In the genomic region with DNA sequence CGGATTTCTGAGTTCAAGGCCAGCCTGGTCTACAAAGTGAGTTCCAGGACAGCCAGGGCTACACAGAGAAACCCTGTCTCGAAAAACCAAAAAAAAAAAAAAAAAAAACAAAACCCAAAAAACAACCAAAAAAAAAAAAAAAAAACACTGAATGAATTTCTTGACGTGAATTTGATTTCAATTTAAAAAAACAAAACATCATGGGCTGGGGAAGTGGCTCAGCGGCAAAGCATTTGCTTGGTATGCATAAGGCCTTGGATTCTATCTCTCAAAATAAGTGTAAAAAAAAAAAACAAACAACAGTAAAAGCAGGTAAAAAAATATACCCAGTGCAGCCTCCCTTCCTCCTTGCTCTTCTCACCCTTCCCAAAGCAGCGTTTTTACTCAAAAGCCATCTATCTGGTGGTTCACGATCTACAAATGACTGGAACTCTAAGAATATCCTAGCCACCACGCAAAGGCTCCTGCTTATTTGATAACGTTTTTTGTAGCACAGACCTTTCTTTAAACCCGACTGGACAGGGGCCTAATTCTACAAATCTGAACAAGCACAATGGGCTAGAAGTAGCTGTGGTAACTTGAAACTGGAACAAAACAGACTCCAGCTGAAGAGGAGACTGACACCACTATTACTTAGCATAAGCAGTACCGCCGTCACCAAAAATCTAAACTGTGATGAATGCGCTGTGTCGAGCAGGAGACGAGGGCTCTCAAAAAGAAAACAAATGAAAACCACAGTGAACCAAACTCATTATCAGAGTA, we compare ENCODE assay signal across 13 mouse cellular contexts. TPM values are rescaled to one million over a fixed set of nuclear protein-coding genes. Genes with fewer than 3 reads are reported as not detected.
DNase-seq lines count a peak whose midpoint lies in the region; ATAC-seq and TF ChIP-seq lines count a peak whose summit lies in the region.
"Had no signal": no experiment of that assay in that cellular context is flagged by ENCODE, and none has a peak within 500 bp of the region (broad histone marks: within the 10 kb centered on the region; RNA-seq: fewer than 3 reads in every experiment).

No protein-coding gene starts in this region.

- H3K4me1 ChIP-seq in heart, embryonic 11.5 days (ENCODE audit: control insufficient read depth, insufficient read depth, low read length), result peaks cover 7% of the 10 kb centered on the region; the same call in 1 of the 2 replicates
- H3K4me1 ChIP-seq in heart, adult 2 months (ENCODE audit: control insufficient read depth, insufficient read depth, low read length), result peaks cover 6% of the 10 kb centered on the region
- H3K4me1 ChIP-seq in liver, embryonic 14.5 days (replicated peaks; ENCODE audit: control insufficient read depth in 2 of 2, insufficient read depth in 2 of 2, low read length in 1 of 2), result peaks cover 26 to 28% of the 10 kb centered on the region in 2 experiments

- TF ChIP-seq CTCF in heart, adult 2 months (IDR thresholded peaks at IDR 0.05), result no peak
- TF ChIP-seq CTCF in liver, embryonic 14.5 days (IDR thresholded peaks at IDR 0.05; ENCODE audit: low read depth), result no peak

- no peak for TF ChIP-seq POLR2A in heart, adult 2 months (IDR thresholded peaks at IDR 0.05; ENCODE audit: insufficient read depth, low read depth, low read length)

- TF ChIP-seq EP300 in heart, adult 2 months (IDR thresholded peaks at IDR 0.05; ENCODE audit: insufficient read depth, low read depth, low read length), result no peak
- no peak for TF ChIP-seq EP300 in liver, embryonic 14.5 days (IDR thresholded peaks at IDR 0.05; ENCODE audit: low read depth)

- H3K4me2 ChIP-seq in heart, embryonic 11.5 days, result 0 out of 2 replicates have a peak overlapping the region, but pooled peaks have one; percentile 3
- H3K4me2 ChIP-seq in liver, embryonic 14.5 days (ENCODE audit: low read depth), result peak overlapping the region; percentile 86
- H3K4me2 ChIP-seq: midbrain, embryonic 13.5 days had no signal

- no peaks in the 10 kb centered on the region for H3K27me3 ChIP-seq in heart, embryonic 11.5 days (ENCODE audit: control insufficient read depth, insufficient read depth, low read length)
- H3K27me3 ChIP-seq in heart, adult 2 months (ENCODE audit: control insufficient read depth, insufficient read depth, low read length), result no peaks in the 10 kb centered on the region
- no peaks in the 10 kb centered on the region for H3K27me3 ChIP-seq in liver, embryonic 14.5 days (ENCODE audit: control insufficient read depth, insufficient read depth, low read length)
- H3K27me3 ChIP-seq: midbrain, embryonic 13.5 days had no signal

- H3K36me3 ChIP-seq in heart, embryonic 11.5 days (ENCODE audit: control insufficient read depth, insufficient read depth, low read length), result peaks cover 3% of the 10 kb centered on the region
- peaks cover 7% of the 10 kb centered on the region for H3K36me3 ChIP-seq in heart, adult 2 months (ENCODE audit: control insufficient read depth, insufficient read depth, low read length)
- H3K36me3 ChIP-seq in liver, embryonic 14.5 days (replicated peaks; ENCODE audit: control insufficient read depth, insufficient read depth, low read depth), result peaks cover 31% of the 10 kb centered on the region
- H3K36me3 ChIP-seq: midbrain, embryonic 13.5 days had no signal

- H3K9me3 ChIP-seq in heart, embryonic 11.5 days (replicated peaks; ENCODE audit: control insufficient read depth, low read length), result no peaks in the 10 kb centered on the region
- H3K9me3 ChIP-seq in liver, embryonic 14.5 days (ENCODE audit: control insufficient read depth, low read length), result no peaks in the 10 kb centered on the region
- H3K9me3 ChIP-seq: midbrain, embryonic 13.5 days had no signal

- peaks cover 6% of the 10 kb centered on the region; the same call in 1 of the 2 replicates for H3K79me2 ChIP-seq in heart, adult 2 months (replicated peaks; ENCODE audit: control insufficient read depth, insufficient read depth, low read length)

- DNase-seq in heart, adult 2 months, result no peak
- DNase-seq in A20 (ENCODE audit: low read depth, low spot score), result peak; percentile 62
- DNase-seq in Muller cell, postnatal 12 days (ENCODE audit: inconsistent ontology term), result peak; percentile 61
- DNase-seq in liver, embryonic 14.5 days (ENCODE audit: low read depth in 3 of 3, low spot score in 3 of 3), result no peak
- DNase-seq in spleen, adult 12 weeks (ENCODE audit: low spot score), result no peak
- no peak for DNase-seq in left cerebral cortex, adult 8-10 months (ENCODE audit: low spot score in 2 of 2)
- DNase-seq: adrenal gland, postnatal 14 days; heart, postnatal 14 days; spleen, adult 18-20 months had no signal

- H3K4me3 ChIP-seq in heart, embryonic 11.5 days (ENCODE audit: low read depth, low read length), result no peak overlapping the region
- no peak overlapping the region for H3K4me3 ChIP-seq in heart, adult 2 months
- H3K4me3 ChIP-seq in liver, embryonic 14.5 days (ENCODE audit: insufficient read depth in 1 of 2, low read depth in 2 of 2, low read length in 2 of 2), result peak overlapping the region; percentile 40 to 89
- H3K4me3 ChIP-seq: midbrain, embryonic 13.5 days had no signal

- WGBS in heart, embryonic 11.5 days (ENCODE audit: insufficient replicate concordance), result 64% methylated on average over 13 of the region's 14 CpGs
- WGBS in heart, adult 2 months, result 73% methylated on average over 14 of the region's 14 CpGs
- WGBS in liver, embryonic 14.5 days (ENCODE audit: insufficient replicate concordance), result 47% methylated on average over 13 of the region's 14 CpGs

- no peak for ATAC-seq in heart, embryonic 11.5 days (replicated peaks; ENCODE audit: insufficient number of reproducible peaks, low FRiP score, low TSS enrichment)
- no peak for ATAC-seq in liver, embryonic 14.5 days (ENCODE audit: insufficient read depth)
- no peak for ATAC-seq in megakaryocyte progenitor cell, adult 5-6 weeks (replicated peaks; ENCODE audit: poor library complexity)
- ATAC-seq: hindbrain, postnatal 0 days; midbrain, embryonic 13.5 days had no signal

- intact Hi-C loops in heart, adult 2 months (cut with DNase I), result no loop called here

- H3K9ac ChIP-seq in heart, embryonic 11.5 days (ENCODE audit: low read depth, low read length), result no peak overlapping the region
- H3K9ac ChIP-seq in heart, adult 2 months (ENCODE audit: low read depth, low read length), result no peak overlapping the region
- peak overlapping the region; percentile 40; the same call in 1 of the 2 replicates for H3K9ac ChIP-seq in liver, embryonic 14.5 days (replicated peaks)
- H3K9ac ChIP-seq: midbrain, embryonic 13.5 days had no signal

- no peak overlapping the region for H3K27ac ChIP-seq in heart, embryonic 11.5 days (ENCODE audit: low read depth, low read length)
- H3K27ac ChIP-seq in heart, adult 2 months, result no peak overlapping the region
- peak overlapping the region; percentile 44 for H3K27ac ChIP-seq in liver, embryonic 14.5 days
- H3K27ac ChIP-seq: hindbrain, postnatal 0 days; midbrain, embryonic 13.5 days had no signal

RNA-seq across cellular contexts. Expression of a gene that starts 2.8 kb away (rescaled TPM):
- polyA plus RNA-seq in heart, embryonic 11.5 days (2014; fragmentation: Nextera tagmentation; extraction: Ambion mirVana), result 41.3 and 45.1 TPM in 2 replicates
- 10 to 100 TPM; 10.8 to 10.9 TPM for total RNA-seq in heart, adult 2 months (2021)
- polyA plus RNA-seq in heart, adult 2 months (2012; rRNA removed), result 8.0 and 11.7 TPM in 2 replicates
- 32.4 and 49.4 TPM in 2 replicates for polyA plus RNA-seq in liver, embryonic 14.5 days (2012; rRNA removed)
- 81.1 and 84.2 TPM in 2 replicates for polyA plus RNA-seq in liver, embryonic 14.5 days (2014; fragmentation: Nextera tagmentation; extraction: Ambion mirVana)
- total RNA-seq in left cerebral cortex, adult 8-10 months (2022), result 10 to 100 TPM; 16.1 to 23.6 (median 21.1) TPM
- 65.2 and 69.4 TPM in 2 replicates for total RNA-seq in megakaryocyte progenitor cell, adult 5-6 weeks (2015)
- 87.4 and 95.7 TPM in 2 replicates for total RNA-seq in megakaryocyte progenitor cell, adult 5-6 weeks (2017)

RNA-seq across cellular contexts. Expression of a gene that starts 11.2 kb away (rescaled TPM):
- 8.1 and 8.9 TPM in 2 replicates for polyA plus RNA-seq in heart, embryonic 11.5 days (2014; fragmentation: Nextera tagmentation; extraction: Ambion mirVana)
- under 1 TPM; 0.70 to 0.84 TPM for total RNA-seq in heart, adult 2 months (2021)
- polyA plus RNA-seq in heart, adult 2 months (2012; rRNA removed), result 0.27 and 0.44 TPM in 2 replicates
- polyA plus RNA-seq in liver, embryonic 14.5 days (2012; rRNA removed), result 7.1 and 10.9 TPM in 2 replicates
- polyA plus RNA-seq in liver, embryonic 14.5 days (2014; fragmentation: Nextera tagmentation; extraction: Ambion mirVana), result 11.6 and 11.8 TPM in 2 replicates
- total RNA-seq in left cerebral cortex, adult 8-10 months (2022), result 1 to 10 TPM; 3.4 to 4.9 (median 3.6) TPM
- total RNA-seq in megakaryocyte progenitor cell, adult 5-6 weeks (2015), result 37.0 and 42.8 TPM in 2 replicates
- total RNA-seq in megakaryocyte progenitor cell, adult 5-6 weeks (2017), result 28.2 and 42.1 TPM in 2 replicates

Comparison
In these comparisons a context has a peak if more than half of its experiments do, and no peak if none do; other contexts are left out.
1. H3K4me3 ChIP-seq: peak in liver, embryonic 14.5 days (2 of 2); none in heart, embryonic 11.5 days (single experiment) and heart, adult 2 months (single experiment).
2. DNase-seq: peak in A20 (single experiment) and Muller cell, postnatal 12 days (single experiment); none in heart, adult 2 months (0 of 2), liver, embryonic 14.5 days (0 of 3), spleen, adult 12 weeks (single experiment) and left cerebral cortex, adult 8-10 months (0 of 2).
3. RNA of a gene that starts 11.2 kb away (total RNA-seq): 28.2 to 42.8 TPM in megakaryocyte progenitor cell, adult 5-6 weeks; 3.4 to 4.9 TPM in left cerebral cortex, adult 8-10 months and 0.70 to 0.84 TPM in heart, adult 2 months; every median in the first group is over 4 times any median in the second.